Mouse (Mus musculus) hindbrain, embryonic 14.5 days (tissue): ENCODE results near the gene Pla2g12a. TPM values are rescaled to one million over a fixed set of nuclear protein-coding genes. Genes with fewer than 3 reads are reported as not detected.

Experiments used
- ATAC-seq: fragments of 200-750 bp; cut with Nextera tagmentation; 2 replicates; pipeline ENCODE4 v1.8.0; 2017; ENCODE audit warnings: moderate number of reproducible peaks, mild to moderate bottlenecking, moderate TSS enrichment, moderate library complexity; ENCODE audit not compliant: low FRiP score
- DNase-seq: peaks from one replicate; pipeline ENCODE4 v3.0.0-alpha.2; 2015; ENCODE audit warnings: low spot score
- H3K27ac ChIP-seq: fragments of 300-500 bp; sonication (generic); 2 replicates; pipeline ENCODE4 v1.5.1; 2014; ENCODE audit warnings: mild to moderate bottlenecking, moderate library complexity
- H3K27me3 ChIP-seq: fragments of 300-500 bp; sonication (generic); 2 replicates; pipeline ENCODE4 v1.6.1; 2014; ENCODE audit warnings: mild to moderate bottlenecking, low read length, mixed read lengths; ENCODE audit not compliant: control insufficient read depth, insufficient read depth
- H3K36me3 ChIP-seq: fragments of 300-500 bp; sonication (generic); replicated peaks from 2 replicates; pipeline ENCODE4 v1.6.1; 2014; ENCODE audit not compliant: control insufficient read depth, insufficient read depth
- H3K4me1 ChIP-seq: fragments of 300-500 bp; sonication (generic); replicated peaks from 2 replicates; pipeline ENCODE4 v1.6.1; 2014; ENCODE audit warnings: antibody characterized with exemption, low read length, mixed read lengths; ENCODE audit not compliant: control insufficient read depth, insufficient read depth
- H3K4me2 ChIP-seq: fragments of 300-500 bp; sonication (generic); replicated peaks from 2 replicates; pipeline ENCODE4 v1.6.1; 2014; ENCODE audit warnings: mild to moderate bottlenecking, moderate library complexity
- H3K4me3 ChIP-seq: fragments of 300-500 bp; sonication (generic); replicated peaks from 2 replicates; pipeline ENCODE4 v1.5.1; 2014; ENCODE audit warnings: mild to moderate bottlenecking, low read length
- H3K9ac ChIP-seq: fragments of 300-500 bp; sonication (generic); 2 replicates; pipeline ENCODE4 v1.6.1; 2014
- H3K9me3 ChIP-seq: fragments of 300-500 bp; sonication (generic); 2 replicates; pipeline ENCODE4 v1.6.1; 2016; ENCODE audit warnings: low read length; ENCODE audit not compliant: control insufficient read depth
- WGBS: fragments of 180-500 bp; shearing (Covaris S2); extraction: QIAGEN DNeasy Blood & Tissue Kit; methylation state at CpG from one replicate; pipeline ENCODE4 v1.1.7; 2014; 5-methylcytosine and 5-hydroxymethylcytosine counted together
- polyA plus RNA-seq: library from polyadenylated mRNA; unstranded; fragments of >200 nt; fragmentation: Nextera tagmentation; extraction: Ambion mirVana; gene quantifications from 2 replicates; pipeline ENCODE4 v1.2.1, GENCODE M21; 2014

Pla2g12a gene
- polyA plus RNA-seq, 1 experiment from 2014 or later, result 38.4 TPM

GRCm38 (mm10) chr3:129913241-129913640 is 34.8 kb downstream of the Pla2g12a start:
- DNase-seq (no peak), ATAC-seq (no peak)
- Histone ChIP-seq H3K36me3 (peaks cover 20% of the 10 kb centered on the region), H3K4me2 (no peak overlapping the region), H3K27me3 (no peaks in the 10 kb centered on the region), H3K4me3 (no peak overlapping the region), H3K27ac (no peak overlapping the region), H3K9ac (no peak overlapping the region), H3K4me1 (0 out of 2 replicates have a peak, but pooled peaks cover 2% of the 10 kb centered on the region), H3K9me3 (no peaks in the 10 kb centered on the region)
- WGBS, result 94% methylated on average over 13 of the region's 13 CpGs

- Histone ChIP-seq H3K27me3 (no peaks in the 10 kb centered on the region), H3K27ac (no peak overlapping the region), H3K4me2 (no peak overlapping the region), H3K9ac (no peak overlapping the region), H3K9me3 (no peaks in the 10 kb centered on the region), H3K36me3 (peaks cover 4% of the 10 kb centered on the region), H3K4me3 (no peak overlapping the region), H3K4me1 (0 out of 2 replicates have a peak, but pooled peaks cover 4% of the 10 kb centered on the region)
- DNase-seq (no peak), ATAC-seq (no peak)
- WGBS, result 88% methylated on average over 3 of the region's 3 CpGs
Measured at GRCm38 (mm10) chr3:129917424-129917823, 39.0 kb downstream of the Pla2g12a start.

GRCm38 (mm10) chr3:129918434-129918833 is 40.0 kb downstream of the Pla2g12a start:
- peak; percentile 87 for ATAC-seq
- WGBS, result 16% methylated on average over 13 of the region's 13 CpGs
- Histone ChIP-seq H3K4me3 (no peak overlapping the region), H3K36me3 (peaks cover under 1% of the 10 kb centered on the region), H3K4me1 (0 out of 2 replicates have a peak, but pooled peaks cover 4% of the 10 kb centered on the region), H3K4me2 (no peak overlapping the region), H3K27me3 (no peaks in the 10 kb centered on the region), H3K27ac (no peak overlapping the region), H3K9ac (0 out of 2 replicates have a peak overlapping the region, but pooled peaks have one; percentile 33), H3K9me3 (no peaks in the 10 kb centered on the region)
- peak; percentile 83 for DNase-seq

GRCm38 (mm10) chr3:129923581-129923980 is 45.2 kb downstream of the Pla2g12a start:
- no peak overlapping the region for H3K4me2 ChIP-seq
- H3K27me3 ChIP-seq, result no peaks in the 10 kb centered on the region
- H3K4me3 ChIP-seq, result no peak overlapping the region
- DNase-seq (no peak), ATAC-seq (no peak)
- no peak overlapping the region for H3K9ac ChIP-seq
- 89% methylated on average over 7 of the region's 7 CpGs for WGBS
- no peaks in the 10 kb centered on the region for H3K9me3 ChIP-seq
- H3K4me1 ChIP-seq, result no peaks in the 10 kb centered on the region
- no peak overlapping the region for H3K27ac ChIP-seq
- no peaks in the 10 kb centered on the region for H3K36me3 ChIP-seq

- WGBS, result 95% methylated on average over 3 of the region's 3 CpGs
- Histone ChIP-seq H3K27me3 (no peaks in the 10 kb centered on the region), H3K27ac (no peak overlapping the region), H3K4me3 (no peak overlapping the region), H3K36me3 (no peaks in the 10 kb centered on the region), H3K4me1 (no peaks in the 10 kb centered on the region), H3K9me3 (no peaks in the 10 kb centered on the region), H3K9ac (no peak overlapping the region), H3K4me2 (no peak overlapping the region)
- no peak for DNase-seq
- ATAC-seq, result no peak
Measured at GRCm38 (mm10) chr3:129925861-129926260, 47.5 kb downstream of the Pla2g12a start.

GRCm38 (mm10) chr3:129930213-129930778 is 51.9 kb downstream of the Pla2g12a start:
- no peak overlapping the region for H3K9ac ChIP-seq
- no peak overlapping the region for H3K4me2 ChIP-seq
- WGBS, result 81% methylated on average over 6 of the region's 6 CpGs
- H3K27me3 ChIP-seq, result no peaks in the 10 kb centered on the region
- H3K4me1 ChIP-seq, result no peaks in the 10 kb centered on the region
- H3K27ac ChIP-seq, result no peak overlapping the region
- ATAC-seq (no peak), DNase-seq (no peak)
- H3K4me3 ChIP-seq, result no peak overlapping the region
- no peaks in the 10 kb centered on the region for H3K9me3 ChIP-seq
- H3K36me3 ChIP-seq, result no peaks in the 10 kb centered on the region

- H3K4me1 ChIP-seq, result no peaks in the 10 kb centered on the region
- no peaks in the 10 kb centered on the region for H3K27me3 ChIP-seq
- no peak overlapping the region for H3K9ac ChIP-seq
- DNase-seq (no peak), ATAC-seq (no peak)
- no peak overlapping the region for H3K4me3 ChIP-seq
- H3K9me3 ChIP-seq, result no peaks in the 10 kb centered on the region
- no peak overlapping the region for H3K4me2 ChIP-seq
- no peaks in the 10 kb centered on the region for H3K36me3 ChIP-seq
- WGBS, result 62% methylated on average over 4 of the region's 4 CpGs
- no peak overlapping the region for H3K27ac ChIP-seq
Measured at GRCm38 (mm10) chr3:129932443-129932842, 54.0 kb downstream of the Pla2g12a start.

GRCm38 (mm10) chr3:129936561-129936960 is 58.2 kb downstream of the Pla2g12a start:
- no peaks in the 10 kb centered on the region for H3K27me3 ChIP-seq
- no peaks in the 10 kb centered on the region for H3K36me3 ChIP-seq
- no peaks in the 10 kb centered on the region for H3K4me1 ChIP-seq
- no peak for DNase-seq
- H3K4me3 ChIP-seq, result no peak overlapping the region
- H3K4me2 ChIP-seq, result no peak overlapping the region
- no peak overlapping the region for H3K27ac ChIP-seq
- 70% methylated on average over 9 of the region's 9 CpGs for WGBS
- H3K9ac ChIP-seq, result no peak overlapping the region
- H3K9me3 ChIP-seq, result no peaks in the 10 kb centered on the region
- no peak for ATAC-seq

GRCm38 (mm10) chr3:129937848-129938247 is 59.4 kb downstream of the Pla2g12a start:
- H3K9me3 ChIP-seq, result no peaks in the 10 kb centered on the region
- no peaks in the 10 kb centered on the region for H3K36me3 ChIP-seq
- H3K4me1 ChIP-seq, result no peaks in the 10 kb centered on the region
- no peak for DNase-seq
- no peak overlapping the region for H3K27ac ChIP-seq
- no peak for ATAC-seq
- no peak overlapping the region for H3K4me3 ChIP-seq
- 75% methylated on average over 3 of the region's 3 CpGs for WGBS
- H3K9ac ChIP-seq, result no peak overlapping the region
- H3K27me3 ChIP-seq, result no peaks in the 10 kb centered on the region
- H3K4me2 ChIP-seq, result no peak overlapping the region

GRCm38 (mm10) chr3:129939058-129939457 is 60.7 kb downstream of the Pla2g12a start:
- Histone ChIP-seq H3K4me2 (no peak overlapping the region), H3K4me3 (no peak overlapping the region), H3K27ac (no peak overlapping the region), H3K36me3 (no peaks in the 10 kb centered on the region), H3K27me3 (no peaks in the 10 kb centered on the region), H3K9me3 (no peaks in the 10 kb centered on the region), H3K9ac (no peak overlapping the region), H3K4me1 (no peaks in the 10 kb centered on the region)
- no peak for DNase-seq
- WGBS, result 58% methylated on average over 7 of the region's 7 CpGs
- ATAC-seq, result no peak
